Mouse (Mus musculus) forebrain, embryonic 14.5 days (tissue): Measurements from ENCODE around the gene Rcsd1. TPM values are rescaled to one million over a fixed set of nuclear protein-coding genes. Genes with fewer than 3 reads are reported as not detected.

Experiments
- ATAC-seq: fragments of 200-750 bp; cut with Nextera tagmentation; 2 replicates; pipeline ENCODE4 v1.8.0; 2017; ENCODE audit warnings: mild to moderate bottlenecking, moderate library complexity
- DNase-seq: peaks from one replicate; pipeline ENCODE4 v3.0.0-alpha.2; 2015; ENCODE audit warnings: low spot score
- H3K27ac ChIP-seq: fragments of 300-500 bp; sonication (generic); 2 replicates; pipeline ENCODE4 v1.5.1; 2014; ENCODE audit warnings: low read depth, mild to moderate bottlenecking, control low read depth, low read length, moderate library complexity
- H3K27me3 ChIP-seq: fragments of 300-500 bp; sonication (generic); replicated peaks from 2 replicates; pipeline ENCODE4 v1.6.1; 2014; ENCODE audit warnings: low read length, control low read depth, mixed read lengths; ENCODE audit not compliant: control insufficient read depth, insufficient read depth
- H3K36me3 ChIP-seq: fragments of 300-500 bp; sonication (generic); 2 replicates; pipeline ENCODE4 v1.6.1; 2014; ENCODE audit warnings: low read length, control low read depth; ENCODE audit not compliant: control insufficient read depth, insufficient read depth
- H3K4me1 ChIP-seq: fragments of 300-500 bp; sonication (generic); 2 replicates; pipeline ENCODE4 v1.6.1; 2014; ENCODE audit warnings: antibody characterized with exemption, low read length, control low read depth; ENCODE audit not compliant: control insufficient read depth, insufficient read depth
- H3K4me2 ChIP-seq: fragments of 300-500 bp; sonication (generic); 2 replicates; pipeline ENCODE4 v1.6.1; 2014; ENCODE audit warnings: mild to moderate bottlenecking, control low read depth, low read length
- H3K4me3 ChIP-seq: fragments of 300-500 bp; sonication (generic); 2 replicates; pipeline ENCODE4 v1.5.1; 2014; ENCODE audit warnings: low read depth, low read length, control low read depth
- H3K9ac ChIP-seq: fragments of 300-500 bp; sonication (generic); 2 replicates; pipeline ENCODE4 v1.6.1; 2014; ENCODE audit warnings: mild to moderate bottlenecking, low read length, control low read depth, moderate library complexity
- H3K9me3 ChIP-seq: fragments of 300-500 bp; sonication (generic); replicated peaks from 2 replicates; pipeline ENCODE4 v1.6.1; 2016; ENCODE audit warnings: low read length, control low read depth, mixed read lengths; ENCODE audit not compliant: control insufficient read depth
- WGBS: fragments of 180-500 bp; shearing (Covaris S2); extraction: QIAGEN DNeasy Blood & Tissue Kit; methylation state at CpG from one replicate; pipeline ENCODE4 v1.1.7; 2014; 5-methylcytosine and 5-hydroxymethylcytosine counted together
- polyA plus RNA-seq: library from polyadenylated mRNA; unstranded; fragments of >200 nt; fragmentation: Nextera tagmentation; extraction: Ambion mirVana; gene quantifications from 2 replicates; pipeline ENCODE4 v1.2.1, GENCODE M21; 2014

The Rcsd1 gene
- polyA plus RNA-seq, 1 experiment from 2014 or later = 3.3 TPM

- no peak for DNase-seq
- no peaks in the 10 kb centered on the region for H3K27me3 ChIP-seq
- H3K9ac ChIP-seq = no peak overlapping the region
- H3K4me2 ChIP-seq = no peak overlapping the region
- no peak overlapping the region for H3K27ac ChIP-seq
- no peak overlapping the region for H3K4me3 ChIP-seq
- WGBS = 90% methylated on average over 8 of the region's 8 CpGs
- H3K9me3 ChIP-seq = no peaks in the 10 kb centered on the region
- no peaks in the 10 kb centered on the region for H3K36me3 ChIP-seq
- peaks cover 4% of the 10 kb centered on the region; the same call in 1 of the 2 replicates for H3K4me1 ChIP-seq
- ATAC-seq = no peak
Observed at GRCm38 (mm10) chr1:165636289-165636688, 73.3 kb downstream of the Rcsd1 start.

- 21% methylated on average over 17 of the region's 17 CpGs for WGBS
- no peak for ATAC-seq
- Histone ChIP-seq H3K27ac (no peak overlapping the region), H3K4me1 (peaks cover 4% of the 10 kb centered on the region; the same call in 1 of the 2 replicates), H3K4me3 (peak overlapping the region; percentile 78), H3K4me2 (peak overlapping the region; percentile 70), H3K36me3 (no peaks in the 10 kb centered on the region), H3K27me3 (no peaks in the 10 kb centered on the region), H3K9ac (peak overlapping the region; percentile 61), H3K9me3 (no peaks in the 10 kb centered on the region)
- no peak for DNase-seq
Observed at GRCm38 (mm10) chr1:165635055-165635897, 74.3 kb downstream of the Rcsd1 start.

GRCm38 (mm10) chr1:165634151-165634884 is 75.2 kb downstream of the Rcsd1 start, which contains the start of gene Mpzl1:
Mpzl1 (minus strand) TSS chr1:165634538.
- Histone ChIP-seq H3K9me3 (no peaks in the 10 kb centered on the region), H3K9ac (peak within 1 kb of the TSS; percentile 90), H3K4me3 (peak within 1 kb of the TSS; percentile 78), H3K4me1 (peaks cover 7% of the 10 kb centered on the region; the same call in 1 of the 2 replicates), H3K4me2 (peak within 1 kb of the TSS; percentile 70), H3K27me3 (no peaks in the 10 kb centered on the region), H3K36me3 (no peaks in the 10 kb centered on the region), H3K27ac (peak within 1 kb of the TSS; percentile 95)
- under 1% methylated on average over 42 of the region's 73 CpGs for WGBS
- DNase-seq (peak; percentile 99), ATAC-seq (peak; percentile 99)

- 2% methylated on average over 12 of the region's 12 CpGs for WGBS
- ATAC-seq = no peak
- H3K4me3 ChIP-seq = peak overlapping the region; percentile 78
- peak overlapping the region; percentile 70 for H3K4me2 ChIP-seq
- DNase-seq = no peak
- peaks cover 7% of the 10 kb centered on the region; the same call in 1 of the 2 replicates for H3K4me1 ChIP-seq
- no peaks in the 10 kb centered on the region for H3K27me3 ChIP-seq
- H3K36me3 ChIP-seq = no peaks in the 10 kb centered on the region
- H3K9ac ChIP-seq = peak overlapping the region; percentile 90
- 0 out of 2 replicates have a peak overlapping the region, but pooled peaks have one; percentile 95 for H3K27ac ChIP-seq
- no peaks in the 10 kb centered on the region for H3K9me3 ChIP-seq
Observed at GRCm38 (mm10) chr1:165633345-165633744, 76.2 kb downstream of the Rcsd1 start.

GRCm38 (mm10) chr1:165631136-165631535 is 78.4 kb downstream of the Rcsd1 start:
- WGBS = 88% methylated on average over 8 of the region's 8 CpGs
- Histone ChIP-seq H3K4me2 (no peak overlapping the region), H3K9ac (no peak overlapping the region), H3K4me3 (no peak overlapping the region), H3K36me3 (no peaks in the 10 kb centered on the region), H3K4me1 (peaks cover 7% of the 10 kb centered on the region; the same call in 1 of the 2 replicates), H3K9me3 (no peaks in the 10 kb centered on the region), H3K27ac (no peak overlapping the region), H3K27me3 (no peaks in the 10 kb centered on the region)
- DNase-seq = no peak
- no peak for ATAC-seq

GRCm38 (mm10) chr1:165629975-165630374 is 79.6 kb downstream of the Rcsd1 start:
- H3K9me3 ChIP-seq = no peaks in the 10 kb centered on the region
- no peak for DNase-seq
- no peak for ATAC-seq
- H3K36me3 ChIP-seq = no peaks in the 10 kb centered on the region
- no peak overlapping the region for H3K9ac ChIP-seq
- H3K27me3 ChIP-seq = no peaks in the 10 kb centered on the region
- 39% methylated on average over 8 of the region's 8 CpGs for WGBS
- no peak overlapping the region for H3K4me2 ChIP-seq
- peaks cover 7% of the 10 kb centered on the region; the same call in 1 of the 2 replicates for H3K4me1 ChIP-seq
- no peak overlapping the region; the same call in 1 of the 2 replicates for H3K27ac ChIP-seq
- H3K4me3 ChIP-seq = no peak overlapping the region

- H3K4me1 ChIP-seq = peaks cover 7% of the 10 kb centered on the region; the same call in 1 of the 2 replicates
- no peak overlapping the region for H3K9ac ChIP-seq
- 86% methylated on average over 1 of the region's 1 CpGs for WGBS
- DNase-seq = no peak
- no peaks in the 10 kb centered on the region for H3K9me3 ChIP-seq
- H3K27ac ChIP-seq = no peak overlapping the region
- no peak overlapping the region for H3K4me3 ChIP-seq
- H3K4me2 ChIP-seq = no peak overlapping the region
- no peak for ATAC-seq
- H3K36me3 ChIP-seq = no peaks in the 10 kb centered on the region
- no peaks in the 10 kb centered on the region for H3K27me3 ChIP-seq
Observed at GRCm38 (mm10) chr1:165628603-165629002, 81.0 kb downstream of the Rcsd1 start.

- H3K4me3 ChIP-seq = no peak overlapping the region
- 89% methylated on average over 5 of the region's 5 CpGs for WGBS
- no peaks in the 10 kb centered on the region for H3K9me3 ChIP-seq
- DNase-seq (no peak), ATAC-seq (no peak)
- no peaks in the 10 kb centered on the region for H3K27me3 ChIP-seq
- H3K9ac ChIP-seq = no peak overlapping the region
- H3K4me2 ChIP-seq = no peak overlapping the region
- peaks cover 6% of the 10 kb centered on the region; the same call in 1 of the 2 replicates for H3K36me3 ChIP-seq
- no peak overlapping the region for H3K27ac ChIP-seq
- H3K4me1 ChIP-seq = peaks cover 3% of the 10 kb centered on the region; the same call in 1 of the 2 replicates
Observed at GRCm38 (mm10) chr1:165625896-165626295, 83.7 kb downstream of the Rcsd1 start.
